Mouse (Mus musculus) liver, adult 2 months (tissue): ENCODE measurements around the gene Dnaic1. TPM values are rescaled to one million over a fixed set of nuclear protein-coding genes. Genes with fewer than 3 reads are reported as not detected.
"Not testable (repeated sequence)": the region's sequence is repeated elsewhere in the genome, so short reads cannot be mapped to it uniquely, and the experiment has no call there.

Source experiments
- DNase-seq: peaks from one replicate; pipeline ENCODE4 v3.0.0-alpha.2; 2011; ENCODE audit warnings: low read depth, low spot score; ENCODE audit errors: extremely low read depth
- H3K27ac ChIP-seq: fragments of 200-500 bp; replicated peaks from 2 replicates; pipeline ENCODE4 v1.5.1; 2012; ENCODE audit warnings: low read depth, mild to moderate bottlenecking, control low read depth, inconsistent platforms, low read length; ENCODE audit not compliant: insufficient read depth
- H3K27me3 ChIP-seq: fragments of 200-500 bp; 2 replicates; pipeline ENCODE4 v1.6.1; 2012; ENCODE audit warnings: mild to moderate bottlenecking, moderate library complexity, low read length, inconsistent platforms; ENCODE audit not compliant: control insufficient read depth, insufficient read depth
- H3K36me3 ChIP-seq: fragments of 200-500 bp; 2 replicates; pipeline ENCODE4 v1.6.1; 2012; ENCODE audit warnings: low read length, inconsistent platforms; ENCODE audit not compliant: control insufficient read depth, insufficient read depth
- H3K4me1 ChIP-seq: fragments of 200-500 bp; 2 replicates; pipeline ENCODE4 v1.6.1; 2011; ENCODE audit warnings: low read length; ENCODE audit not compliant: control insufficient read depth, insufficient read depth
- H3K4me3 ChIP-seq: fragments of 200-500 bp; 2 replicates; pipeline ENCODE4 v1.5.1; 2011; ENCODE audit warnings: low read depth, mild to moderate bottlenecking, control low read depth, low read length, moderate library complexity; ENCODE audit not compliant: insufficient read depth
- H3K79me2 ChIP-seq: fragments of 200-500 bp; 2 replicates; pipeline ENCODE4 v1.6.1; 2012; ENCODE audit warnings: inconsistent platforms, mild to moderate bottlenecking, low read length, moderate library complexity; ENCODE audit not compliant: control insufficient read depth, insufficient read depth
- H3K9ac ChIP-seq: fragments of 200-500 bp; 2 replicates; pipeline ENCODE4 v1.6.1; 2012; ENCODE audit warnings: low read depth, mild to moderate bottlenecking, control low read depth, inconsistent platforms, low read length
- CTCF ChIP-seq: fragments of 200-500 bp; IDR thresholded peaks from 2 replicates; pipeline ENCODE4 v1.5.1; 2011; ENCODE audit warnings: low read depth, low read length, control low read depth
- POLR2A ChIP-seq: fragments of 200-500 bp; IDR thresholded peaks from 2 replicates; pipeline ENCODE4 v1.6.1; 2011; ENCODE audit warnings: low read length, control low read depth; ENCODE audit not compliant: insufficient read depth; ENCODE audit errors: extremely low read depth
- WGBS: fragments of 180-500 bp; shearing (Covaris S2); methylation state at CpG from one replicate; pipeline ENCODE4 v1.1.7; 2018; 5-methylcytosine and 5-hydroxymethylcytosine counted together
- polyA plus RNA-seq: library from polyadenylated mRNA; depleted of rRNA; stranded (reverse); fragments of >200 nt; gene quantifications from 2 replicates; pipeline ENCODE4 v1.2.3, GENCODE M21; 2012
- total RNA-seq: library from RNA; depleted of rRNA; stranded (reverse); fragments of >200 nt; gene quantifications from 2 replicates; pipeline ENCODE4 v1.2.3, GENCODE M21; 2014

Dnaic1 gene
- total and polyA plus RNA-seq, 2 experiments, result 0.18 to 2.3 TPM

DNA sequence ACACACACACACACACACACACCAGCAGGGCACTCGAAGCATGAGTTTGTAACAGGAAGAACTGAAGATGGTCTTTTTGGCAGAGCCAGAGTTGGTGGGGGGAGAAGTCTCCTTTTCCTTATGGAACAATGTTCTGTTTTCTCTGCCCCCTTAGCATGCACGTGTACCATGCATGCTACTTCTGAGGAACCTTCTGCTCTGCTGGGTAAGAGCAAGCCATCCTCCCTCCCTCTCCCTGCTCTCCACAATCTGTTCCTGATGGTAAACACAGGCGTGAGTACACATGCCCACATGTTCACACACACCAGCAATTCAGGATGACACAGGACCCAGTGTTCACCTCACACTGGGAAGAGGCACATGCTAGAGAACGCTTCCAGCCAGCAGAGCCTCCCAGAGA lies 111.6 kb downstream of the Dnaic1 start:
- DNase-seq, result no peak
- no peak for TF ChIP-seq POLR2A
- no peak for TF ChIP-seq CTCF
- Histone ChIP-seq H3K9ac (no peak overlapping the region), H3K4me3 (no peak overlapping the region), H3K36me3 (no peaks in the 10 kb centered on the region), H3K79me2 (no peaks in the 10 kb centered on the region), H3K27me3 (peaks cover 3% of the 10 kb centered on the region; the same call in 1 of the 2 replicates), H3K4me1 (no peaks in the 10 kb centered on the region), H3K27ac (no peak overlapping the region)
- 74% methylated on average over 4 of the region's 4 CpGs for WGBS

DNA sequence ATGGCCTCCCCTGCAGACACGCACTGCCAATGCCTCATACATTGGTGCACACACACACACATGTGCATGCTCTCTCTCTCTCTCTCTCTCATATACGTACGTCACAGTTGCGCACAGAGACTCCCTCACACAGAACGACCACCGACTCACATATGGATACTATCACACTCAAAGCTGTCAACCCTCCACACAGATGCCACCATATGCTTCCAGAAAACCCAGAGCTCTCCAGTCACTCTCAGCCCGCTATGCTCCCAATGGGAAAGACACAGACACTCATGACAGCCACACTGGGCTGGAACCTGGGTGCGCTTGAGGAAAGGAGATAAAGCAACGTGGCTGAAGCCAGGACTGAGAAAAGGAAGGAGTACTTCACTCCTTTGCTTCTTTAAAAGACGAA lies 112.4 kb downstream of the Dnaic1 start:
- TF ChIP-seq CTCF (no peak), POLR2A (no peak)
- Histone ChIP-seq H3K9ac (no peak overlapping the region), H3K4me1 (no peaks in the 10 kb centered on the region), H3K27me3 (peaks cover 3% of the 10 kb centered on the region; the same call in 1 of the 2 replicates), H3K4me3 (no peak overlapping the region), H3K27ac (no peak overlapping the region), H3K36me3 (no peaks in the 10 kb centered on the region), H3K79me2 (no peaks in the 10 kb centered on the region)
- WGBS, result 84% methylated on average over 10 of the region's 10 CpGs
- no peak for DNase-seq

- Histone ChIP-seq H3K27ac (no peak overlapping the region), H3K4me3 (no peak overlapping the region), H3K79me2 (no peaks in the 10 kb centered on the region), H3K9ac (no peak overlapping the region), H3K4me1 (no peaks in the 10 kb centered on the region), H3K27me3 (peaks cover 3% of the 10 kb centered on the region; the same call in 1 of the 2 replicates), H3K36me3 (no peaks in the 10 kb centered on the region)
- DNase-seq, result no peak
- WGBS, result 56% methylated on average over 6 of the region's 6 CpGs
- TF ChIP-seq POLR2A, result no peak
Observed at GRCm38 (mm10) chr4:41682789-41683188, 113.2 kb downstream of the Dnaic1 start.

GRCm38 (mm10) chr4:41683303-41683702 lies 113.7 kb downstream of the Dnaic1 start:
- not testable (repeated sequence) for H3K27me3 ChIP-seq, H3K4me3 ChIP-seq, H3K36me3 ChIP-seq, H3K9ac ChIP-seq, H3K27ac ChIP-seq, H3K4me1 ChIP-seq, DNase-seq, H3K79me2 ChIP-seq
- WGBS, result 8% methylated on average over 7 of the region's 27 CpGs

- H3K36me3 ChIP-seq, H3K4me3 ChIP-seq, H3K4me1 ChIP-seq, H3K27ac ChIP-seq, H3K79me2 ChIP-seq, H3K27me3 ChIP-seq, H3K9ac ChIP-seq, DNase-seq: not testable (repeated sequence)
- WGBS, result 21% methylated on average over 25 of the region's 27 CpGs
Observed at GRCm38 (mm10) chr4:41684131-41684930, 114.8 kb downstream of the Dnaic1 start.

GRCm38 (mm10) chr4:41684931-41685453 lies 115.4 kb downstream of the Dnaic1 start:
- H3K27me3 ChIP-seq, H3K79me2 ChIP-seq, H3K27ac ChIP-seq, H3K9ac ChIP-seq, H3K4me3 ChIP-seq, H3K4me1 ChIP-seq, DNase-seq, H3K36me3 ChIP-seq: not testable (repeated sequence)
- 13% methylated on average over 14 of the region's 14 CpGs for WGBS

GRCm38 (mm10) chr4:41685882-41686492 lies 116.4 kb downstream of the Dnaic1 start:
- not testable (repeated sequence) for DNase-seq, H3K36me3 ChIP-seq, H3K4me1 ChIP-seq, H3K79me2 ChIP-seq, H3K9ac ChIP-seq, H3K27ac ChIP-seq, H3K27me3 ChIP-seq, H3K4me3 ChIP-seq
- 76% methylated on average over 10 of the region's 10 CpGs for WGBS
